Mouse (Mus musculus) myocyte (in vitro differentiated cells): ENCODE results near the gene D6Wsu163e. TPM values are rescaled to one million over a fixed set of nuclear protein-coding genes. Genes with fewer than 3 reads are reported as not detected.

Source experiments
- H3K27me3 ChIP-seq: one replicate; pipeline ENCODE4 v1.6.1; 2011; ENCODE audit not compliant: control insufficient read depth, insufficient read depth, insufficient read length
- H3K36me3 ChIP-seq: one replicate; pipeline ENCODE4 v1.6.1; 2011; ENCODE audit not compliant: control insufficient read depth, insufficient read depth
- H3K4me2 ChIP-seq: one replicate; pipeline ENCODE4 v1.6.1; 2011; ENCODE audit warnings: low read depth, control low read depth
- H3K4me3 ChIP-seq: one replicate; pipeline ENCODE4 v1.5.1; 2011; ENCODE audit warnings: mild to moderate bottlenecking, control low read depth, moderate library complexity
- H3K79me2 ChIP-seq: one replicate; pipeline ENCODE4 v1.6.1; 2011; ENCODE audit not compliant: control insufficient read depth, insufficient read depth
- H3ac ChIP-seq: one replicate; pipeline ENCODE4 v1.6.1; 2011; ENCODE audit not compliant: control insufficient read depth, insufficient read length
- CEBPB ChIP-seq: IDR thresholded peaks from 2 replicates; pipeline ENCODE4 v1.6.1; 2011; ENCODE audit warnings: mild to moderate bottlenecking, moderate library complexity; ENCODE audit not compliant: poor library complexity, insufficient read depth, severe bottlenecking
- E2F4 ChIP-seq: IDR thresholded peaks from one replicate; pipeline ENCODE4 v1.6.1; 2011; ENCODE audit warnings: mild to moderate bottlenecking, control low read depth, moderate library complexity; ENCODE audit not compliant: insufficient read depth
- MAX ChIP-seq: IDR thresholded peaks from one replicate; pipeline ENCODE4 v1.6.1; 2011; ENCODE audit warnings: low read depth, mild to moderate bottlenecking, control low read depth
- MYOD1 ChIP-seq, 3 experiments: IDR thresholded peaks; one replicate each; pipeline ENCODE4 v1.6.1; 2011; ENCODE audit warnings: control low read depth in 2 of 3, low read depth in 2 of 3, mild to moderate bottlenecking in 2 of 3, moderate library complexity in 1 of 3; ENCODE audit not compliant: insufficient read length in 2 of 3, control insufficient read depth in 1 of 3
- MYOG ChIP-seq, 3 experiments: IDR thresholded peaks; one replicate each; pipeline ENCODE4 v1.6.1; 2011; ENCODE audit warnings: control low read depth in 2 of 3, low read depth in 2 of 3, mild to moderate bottlenecking in 2 of 3; ENCODE audit not compliant: insufficient read length in 2 of 3, control insufficient read depth in 1 of 3, insufficient read depth in 1 of 3
- POLR2A ChIP-seq: IDR thresholded peaks from one replicate; pipeline ENCODE4 v1.6.1; 2011; ENCODE audit warnings: low read depth, mild to moderate bottlenecking, control low read depth, moderate library complexity; ENCODE audit not compliant: insufficient read length
- POLR2AphosphoS2 ChIP-seq: IDR thresholded peaks from one replicate; pipeline ENCODE4 v1.6.1; 2011; ENCODE audit warnings: low read depth, control low read depth; ENCODE audit not compliant: insufficient read length
- REST ChIP-seq: IDR thresholded peaks from one replicate; pipeline ENCODE4 v1.6.1; 2011; ENCODE audit warnings: mild to moderate bottlenecking, control low read depth, moderate library complexity; ENCODE audit not compliant: insufficient read depth, insufficient read length
- SRF ChIP-seq: IDR thresholded peaks from one replicate; pipeline ENCODE4 v1.6.1; 2011; ENCODE audit warnings: low read depth; ENCODE audit not compliant: control insufficient read depth, insufficient read length
- TCF12 ChIP-seq: IDR thresholded peaks from one replicate; pipeline ENCODE4 v1.6.1; 2011; ENCODE audit warnings: mild to moderate bottlenecking, control low read depth; ENCODE audit not compliant: poor library complexity, insufficient read depth, severe bottlenecking
- TCF3 ChIP-seq: IDR thresholded peaks from one replicate; pipeline ENCODE4 v1.6.1; 2011; ENCODE audit warnings: low read depth, control low read depth; ENCODE audit not compliant: insufficient read length
- USF1 ChIP-seq: IDR thresholded peaks from one replicate; pipeline ENCODE4 v1.6.1; 2011; ENCODE audit warnings: low read depth, mild to moderate bottlenecking, control low read depth, moderate library complexity
- polyA plus RNA-seq: library from polyadenylated mRNA; unstranded; fragments of >200 nt; fragmentation: generic; extraction: Trizol; gene quantifications from one replicate; pipeline ENCODE4 v1.2.1, GENCODE M21; 2012; ENCODE audit warnings: missing spikeins

Gene D6Wsu163e
- polyA plus RNA-seq, 1 experiment, result 18.4 TPM

DNA sequence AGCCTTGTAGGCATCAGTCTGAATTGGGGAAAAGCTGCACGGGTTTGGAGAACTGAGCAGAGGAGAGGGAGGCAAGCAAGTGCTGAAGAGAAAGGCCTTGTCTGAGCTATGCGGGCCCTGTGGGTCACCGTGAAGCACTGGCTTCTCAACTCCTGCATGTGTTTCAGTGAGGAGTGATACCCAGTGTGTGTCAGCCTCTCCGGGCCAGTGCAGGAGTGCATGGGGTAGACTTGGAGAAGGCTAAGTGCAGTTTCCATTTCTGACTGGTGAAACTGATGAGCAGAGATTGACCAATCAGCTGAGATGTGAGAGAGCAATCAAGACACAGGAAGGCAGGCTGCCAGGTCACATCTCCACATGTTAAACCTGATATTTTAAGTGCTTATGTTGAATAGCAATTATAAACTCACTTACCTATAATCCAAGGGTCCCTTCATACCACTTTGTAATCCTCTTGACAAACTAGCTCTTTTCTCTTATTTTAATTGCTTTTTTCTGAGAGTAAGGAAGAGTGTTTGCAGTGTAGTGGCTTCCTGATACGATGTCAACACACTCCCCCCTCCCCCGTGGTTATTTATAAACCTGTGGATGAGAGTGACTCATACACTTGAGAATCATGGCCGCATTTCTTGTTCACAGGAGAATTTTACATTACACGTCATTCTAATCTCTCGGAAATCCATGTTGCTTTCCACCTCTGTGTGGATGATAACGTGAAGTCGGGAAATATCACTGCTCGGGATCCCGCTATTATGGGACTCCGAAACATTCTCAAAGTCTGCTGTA is 26.7 kb downstream of the D6Wsu163e start:
- no peaks in the 10 kb centered on the region for H3K27me3 ChIP-seq
- no peak overlapping the region for H3K4me2 ChIP-seq
- no peak for TF ChIP-seq POLR2A
- TF ChIP-seq TCF12, result no peak
- TF ChIP-seq TCF3, result no peak
- TF ChIP-seq SRF, result no peak
- no peak for TF ChIP-seq POLR2AphosphoS2
- TF ChIP-seq MAX, result no peak
- no peak for TF ChIP-seq E2F4
- no peak for TF ChIP-seq REST
- TF ChIP-seq MYOG (IDR thresholded peaks at IDR 0.05; ENCODE audit: control insufficient read depth in 1 of 3, insufficient read depth in 1 of 3, insufficient read length in 2 of 3, low read depth in 2 of 3), result no peak
- no peak for TF ChIP-seq MYOD1 (IDR thresholded peaks at IDR 0.05; ENCODE audit: control insufficient read depth in 1 of 3, insufficient read length in 2 of 3, low read depth in 2 of 3)
- TF ChIP-seq CEBPB, result no peak
- no peak for TF ChIP-seq USF1
- no peaks in the 10 kb centered on the region for H3K79me2 ChIP-seq
- no peak overlapping the region for H3K4me3 ChIP-seq
- no peak overlapping the region for H3ac ChIP-seq
- H3K36me3 ChIP-seq, result peaks cover 19% of the 10 kb centered on the region

GRCm38 (mm10) chr6:126981539-126982234 is 41.9 kb downstream of the D6Wsu163e start:
- Histone ChIP-seq H3K36me3 (peaks cover 6% of the 10 kb centered on the region), H3K79me2 (no peaks in the 10 kb centered on the region), H3K4me3 (no peak overlapping the region), H3K4me2 (no peak overlapping the region), H3ac (no peak overlapping the region), H3K27me3 (no peaks in the 10 kb centered on the region)
- no peak for TF ChIP-seq POLR2AphosphoS2
- TF ChIP-seq USF1, result no peak
- TF ChIP-seq TCF12, result no peak
- TF ChIP-seq SRF, result no peak
- TF ChIP-seq E2F4, result no peak
- no peak for TF ChIP-seq POLR2A
- TF ChIP-seq CEBPB, result no peak
- TF ChIP-seq TCF3, result no peak

DNA sequence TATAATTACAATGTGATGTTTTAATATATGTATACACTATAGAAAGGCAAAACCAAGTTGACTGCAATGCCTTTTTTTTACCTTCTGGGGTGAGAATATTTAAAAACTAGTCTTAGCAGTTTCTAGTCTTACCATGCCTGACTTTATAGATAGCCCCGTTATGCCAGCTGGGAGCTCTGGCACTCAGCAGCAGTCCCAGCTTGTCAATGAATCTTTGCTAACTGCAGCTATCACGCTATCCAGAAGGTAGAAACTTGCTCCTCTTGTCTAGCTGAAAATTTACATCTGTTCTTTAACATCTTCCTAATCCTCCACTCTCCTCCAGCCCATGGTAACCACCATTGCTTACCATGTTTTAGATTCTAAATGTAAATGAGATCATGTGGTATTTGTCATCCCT is 53.9 kb downstream of the D6Wsu163e start:
- TF ChIP-seq POLR2A (no peak), SRF (no peak), CEBPB (no peak), E2F4 (no peak), REST (no peak), MYOG (IDR thresholded peaks at IDR 0.05; ENCODE audit: control insufficient read depth in 1 of 3, insufficient read depth in 1 of 3, insufficient read length in 2 of 3, low read depth in 2 of 3) (no peak), TCF12 (no peak), TCF3 (no peak), POLR2AphosphoS2 (no peak)
- no peaks in the 10 kb centered on the region for H3K27me3 ChIP-seq
- no peaks in the 10 kb centered on the region for H3K36me3 ChIP-seq
- H3K4me3 ChIP-seq, result no peak overlapping the region
- H3ac ChIP-seq, result no peak overlapping the region
- no peaks in the 10 kb centered on the region for H3K79me2 ChIP-seq
- H3K4me2 ChIP-seq, result no peak overlapping the region

DNA sequence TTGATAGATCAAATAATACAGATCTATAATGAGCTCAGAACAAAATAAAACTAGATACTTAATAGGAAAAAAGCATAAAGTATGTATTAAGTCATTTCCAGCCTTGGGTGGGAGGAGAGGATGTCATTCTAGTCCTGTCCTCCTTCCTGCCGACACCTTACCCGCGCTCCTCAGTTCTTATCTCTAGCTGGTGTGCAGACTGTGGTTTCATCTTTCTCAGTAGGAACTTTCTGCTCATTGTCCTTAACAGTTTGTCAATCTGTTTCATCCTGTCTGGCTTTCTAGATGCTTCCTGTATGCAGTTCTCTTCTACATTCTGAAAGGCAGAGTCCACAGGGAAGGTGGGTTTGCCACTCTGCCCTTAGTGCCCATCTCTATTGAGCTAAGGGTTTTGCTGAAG is 55.7 kb downstream of the D6Wsu163e start:
- TF ChIP-seq TCF12 (no peak), POLR2A (no peak), MYOG (IDR thresholded peaks at IDR 0.05; ENCODE audit: control insufficient read depth in 1 of 3, insufficient read depth in 1 of 3, insufficient read length in 2 of 3, low read depth in 2 of 3) (no peak), USF1 (no peak), POLR2AphosphoS2 (no peak), MAX (no peak), REST (no peak), TCF3 (no peak), E2F4 (no peak), CEBPB (no peak)
- no peak overlapping the region for H3K4me2 ChIP-seq
- H3K79me2 ChIP-seq, result no peaks in the 10 kb centered on the region
- H3ac ChIP-seq, result no peak overlapping the region
- no peaks in the 10 kb centered on the region for H3K36me3 ChIP-seq
- H3K27me3 ChIP-seq, result no peaks in the 10 kb centered on the region
- no peak overlapping the region for H3K4me3 ChIP-seq

GRCm38 (mm10) chr6:126996399-126996798 is 56.6 kb downstream of the D6Wsu163e start:
- Histone ChIP-seq H3ac (no peak overlapping the region), H3K79me2 (no peaks in the 10 kb centered on the region), H3K27me3 (no peaks in the 10 kb centered on the region), H3K4me3 (no peak overlapping the region), H3K36me3 (no peaks in the 10 kb centered on the region), H3K4me2 (no peak overlapping the region)
- no peak for TF ChIP-seq POLR2AphosphoS2
- no peak for TF ChIP-seq E2F4
- no peak for TF ChIP-seq SRF
- TF ChIP-seq TCF12, result no peak
- TF ChIP-seq USF1, result no peak
- TF ChIP-seq REST, result no peak
